Mouse (Mus musculus): ENCODE results near the gene Col18a1.

Gene Col18a1

DNA sequence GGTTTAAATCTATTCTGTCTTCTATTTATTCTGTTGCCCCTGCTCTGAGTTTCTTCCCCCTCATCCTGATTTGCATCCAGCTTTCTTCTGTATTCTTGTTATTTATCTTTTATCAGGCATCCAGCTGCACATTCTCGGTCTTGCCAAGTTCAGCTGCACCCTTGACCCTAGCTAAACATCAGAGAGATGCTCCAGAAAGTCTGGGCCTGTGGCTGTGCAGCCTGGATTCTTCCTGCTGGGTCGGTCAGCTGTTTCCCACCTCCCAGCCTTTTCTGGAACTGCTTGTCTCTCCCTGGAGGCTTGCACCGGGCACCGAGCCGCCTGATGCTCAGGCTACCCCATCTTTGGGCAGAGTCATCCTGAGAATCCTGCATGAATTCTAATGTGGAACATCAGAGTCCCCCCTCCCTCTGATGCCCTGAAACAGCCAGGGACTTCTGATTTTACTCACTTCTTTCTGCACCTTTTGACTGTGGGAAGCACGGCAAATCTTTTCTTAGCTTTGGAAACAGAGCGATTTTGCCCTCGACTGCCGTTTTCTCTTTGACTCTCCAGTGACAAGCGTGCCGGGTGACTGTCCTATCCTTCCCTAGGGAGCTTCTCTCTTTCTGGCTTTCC is 103.8 kb downstream of the Col18a1 start:
- no peak for DNase-seq (ENCODE audit: low spot score)

- DNase-seq (ENCODE audit: low spot score), result no peak
These were observed 104.9 kb downstream of the Col18a1 start for GRCm38 (mm10) chr10:77061426-77061825.

DNA sequence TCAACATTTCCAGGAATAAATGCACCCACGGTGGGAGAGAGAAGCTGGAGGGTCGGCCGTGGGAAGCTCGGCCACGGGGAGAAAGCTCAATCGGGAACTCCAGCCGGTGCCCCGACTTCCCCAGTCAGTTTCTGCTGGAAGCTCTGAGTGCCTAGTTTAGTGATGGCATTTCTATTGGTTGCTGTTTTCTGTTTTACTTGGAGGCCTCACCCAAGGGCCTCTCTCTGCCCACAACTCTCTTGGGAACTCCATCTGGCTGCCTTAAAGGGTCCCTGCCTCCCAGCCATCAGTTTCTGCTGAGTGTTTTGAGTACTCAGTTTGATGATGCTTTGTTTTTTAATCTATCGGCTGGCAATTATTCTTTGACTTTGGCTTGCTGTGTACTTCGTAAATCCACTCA is 109.6 kb downstream of the Col18a1 start:
- no peak for DNase-seq (ENCODE audit: low spot score)

GRCm38 (mm10) chr10:77048606-77049005 is 117.7 kb downstream of the Col18a1 start:
- DNase-seq (ENCODE audit: low spot score), result no peak

GRCm38 (mm10) chr10:77048196-77048595 is 118.2 kb downstream of the Col18a1 start:
- DNase-seq (ENCODE audit: low spot score), result no peak

DNA sequence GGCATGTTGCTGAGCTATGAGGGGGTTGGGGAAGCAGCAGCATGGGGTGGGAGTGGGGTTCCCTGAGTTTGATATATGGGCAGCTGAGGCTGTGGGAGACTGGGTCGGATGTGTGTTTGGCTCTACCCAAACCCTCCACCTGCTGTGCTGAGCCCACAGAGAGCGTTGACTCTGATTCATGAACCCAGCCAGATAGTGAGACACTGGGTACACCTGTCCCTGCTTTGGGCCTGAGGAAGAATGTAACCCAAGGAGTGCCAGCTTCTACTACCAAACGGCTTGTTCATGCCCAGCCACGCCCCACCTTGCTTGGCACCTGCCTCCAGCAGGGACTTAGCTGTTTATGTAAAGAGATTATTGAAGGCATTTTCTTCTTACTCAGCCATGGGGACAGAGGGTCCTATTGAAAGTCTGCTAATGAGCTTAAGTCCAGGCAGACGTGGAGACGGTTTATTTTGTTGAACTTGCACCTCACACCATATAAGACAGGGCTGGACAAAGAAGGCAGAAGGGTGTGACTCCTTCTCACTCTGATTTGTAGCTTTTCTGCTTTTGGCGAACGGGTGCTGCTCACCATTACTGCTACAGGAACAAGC is 127.7 kb downstream of the Col18a1 start:
- DNase-seq (ENCODE audit: low spot score), result no peak

DNA sequence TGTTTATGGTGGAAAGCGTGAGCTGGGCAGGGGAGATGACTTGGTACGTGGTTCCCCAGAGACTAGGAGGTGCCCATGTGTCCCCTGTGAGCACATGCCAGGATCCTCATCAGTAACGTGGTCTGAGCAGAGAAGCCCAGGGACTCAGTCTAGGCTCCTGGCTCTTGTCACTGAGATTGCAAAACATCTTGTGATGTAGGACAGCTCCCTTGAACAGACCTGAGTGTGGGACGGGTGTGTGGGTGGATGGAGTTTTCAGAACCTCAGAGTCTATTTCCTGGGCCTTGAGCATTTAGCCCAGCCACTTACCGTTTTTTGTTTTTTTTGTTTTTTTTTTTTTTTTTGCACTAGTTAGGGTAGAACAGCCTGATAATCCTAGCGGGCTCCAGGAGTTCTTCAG is 130.9 kb downstream of the Col18a1 start:
- DNase-seq (ENCODE audit: low spot score), result peak; percentile 42

- peak; percentile 65 for DNase-seq (ENCODE audit: low spot score)
These were observed 132.9 kb downstream of the Col18a1 start for GRCm38 (mm10) chr10:77033323-77034025.

DNA sequence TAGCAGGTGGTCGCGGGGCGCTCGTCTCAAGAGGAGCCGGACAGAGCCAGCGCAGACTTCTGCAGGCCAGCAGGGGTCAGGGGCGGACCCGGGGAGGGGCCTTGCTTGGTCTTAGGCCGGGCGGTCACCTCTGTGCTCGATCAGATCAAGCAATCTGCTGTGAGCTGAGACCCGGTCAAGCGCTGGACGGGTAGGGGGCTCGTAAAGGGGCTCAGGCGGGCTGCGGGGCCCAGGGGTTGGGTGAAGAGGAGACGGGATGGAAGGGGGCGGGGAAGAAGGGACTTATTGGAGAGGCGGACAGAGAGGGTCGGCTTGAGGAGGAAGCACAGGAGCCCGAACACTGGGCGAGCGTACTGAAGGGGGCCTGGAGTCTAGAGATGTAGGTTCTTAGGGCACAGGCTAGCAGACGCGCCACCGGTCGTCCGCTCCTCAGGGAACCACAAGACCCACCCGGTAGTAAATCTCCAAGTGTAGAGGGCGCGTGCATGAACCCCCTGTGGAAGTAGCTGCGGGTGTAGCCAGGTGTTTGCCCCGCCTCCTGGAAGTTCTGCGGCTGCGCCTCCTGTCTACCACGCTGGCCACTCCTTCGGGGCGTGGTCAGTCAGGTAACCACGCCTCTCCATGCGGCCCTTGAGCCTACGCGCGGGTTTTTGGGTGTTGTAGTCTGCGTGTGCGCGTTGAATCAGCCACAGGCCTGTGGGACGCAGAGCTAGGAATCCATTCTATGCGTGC is 133.6 kb downstream of the Col18a1 start:
- peak; percentile 96 for DNase-seq (ENCODE audit: low spot score)

DNA sequence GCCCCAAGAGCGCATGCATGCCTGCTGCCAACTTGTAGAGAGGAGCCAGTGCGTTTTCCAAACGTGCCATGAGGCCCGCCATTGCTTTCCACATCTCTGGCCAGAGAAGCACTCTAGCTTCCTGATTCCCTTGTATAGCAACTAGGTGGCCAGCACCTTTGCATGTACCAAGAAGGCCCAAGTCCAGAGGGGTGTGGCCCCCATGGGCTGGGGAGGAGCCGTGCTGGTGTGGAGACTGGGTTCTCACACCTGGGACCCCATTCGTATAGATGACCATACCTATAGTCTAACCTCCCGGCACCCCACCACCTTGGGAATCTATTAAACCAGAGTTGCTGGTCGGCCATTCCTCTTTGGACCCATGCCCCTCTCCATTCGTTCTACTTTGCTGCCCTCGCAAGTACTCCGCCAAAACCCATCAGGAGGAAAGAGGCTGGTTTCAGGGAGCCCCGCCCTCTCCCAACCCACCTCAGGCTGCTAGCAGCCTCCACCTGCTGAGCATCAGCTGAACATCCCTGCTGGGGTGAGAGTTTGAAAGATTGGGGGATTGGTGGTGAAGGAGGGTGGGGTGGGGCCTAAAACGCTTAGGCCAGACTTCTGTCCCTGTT is 134.5 kb downstream of the Col18a1 start, which contains the start of gene Slc19a1:
Slc19a1 (plus strand) TSS at position 474 of the 608 bp plus-strand sequence.
- DNase-seq (ENCODE audit: low spot score), result peak; percentile 12

DNA sequence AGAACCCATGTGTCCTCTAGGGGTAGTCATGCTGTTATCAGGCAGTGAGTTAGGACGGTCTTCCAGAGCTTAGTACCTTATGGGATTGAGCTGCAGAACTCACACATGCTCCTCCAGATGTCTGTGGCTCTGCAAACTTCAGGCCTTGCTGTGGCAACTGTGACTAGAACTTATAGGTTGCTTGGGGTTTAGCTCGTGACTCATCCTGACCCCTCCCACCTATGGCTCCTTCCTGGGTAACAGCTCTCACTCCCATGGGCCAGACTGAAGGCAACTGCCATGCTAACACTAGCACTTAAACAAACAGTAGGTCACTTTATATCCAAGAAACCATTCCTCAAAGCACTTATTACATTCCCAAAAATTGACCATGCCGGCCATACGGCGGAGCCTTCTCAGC is 135.7 kb downstream of the Col18a1 start:
- DNase-seq (ENCODE audit: low spot score), result no peak

DNA sequence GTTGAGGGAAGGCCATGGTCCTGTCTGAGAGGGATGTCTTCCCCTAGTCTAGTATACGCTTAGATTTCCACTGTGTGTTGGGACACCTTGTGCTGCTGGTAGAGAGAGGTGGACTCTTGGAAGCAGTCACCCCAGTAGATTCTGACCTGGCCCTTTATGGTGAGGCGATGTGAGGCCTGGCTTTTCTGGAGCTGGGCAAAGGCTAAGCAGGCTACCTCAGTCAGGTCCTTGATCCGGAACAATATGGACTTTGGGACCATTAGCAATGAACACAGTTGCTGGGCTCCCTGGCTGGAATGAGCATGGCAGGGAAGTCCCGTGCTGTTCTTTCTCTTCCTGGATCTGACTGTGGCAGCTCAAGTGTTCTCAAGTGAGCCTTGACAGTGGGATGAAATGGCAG is 136.6 kb downstream of the Col18a1 start:
- DNase-seq (ENCODE audit: low spot score), result no peak

DNA sequence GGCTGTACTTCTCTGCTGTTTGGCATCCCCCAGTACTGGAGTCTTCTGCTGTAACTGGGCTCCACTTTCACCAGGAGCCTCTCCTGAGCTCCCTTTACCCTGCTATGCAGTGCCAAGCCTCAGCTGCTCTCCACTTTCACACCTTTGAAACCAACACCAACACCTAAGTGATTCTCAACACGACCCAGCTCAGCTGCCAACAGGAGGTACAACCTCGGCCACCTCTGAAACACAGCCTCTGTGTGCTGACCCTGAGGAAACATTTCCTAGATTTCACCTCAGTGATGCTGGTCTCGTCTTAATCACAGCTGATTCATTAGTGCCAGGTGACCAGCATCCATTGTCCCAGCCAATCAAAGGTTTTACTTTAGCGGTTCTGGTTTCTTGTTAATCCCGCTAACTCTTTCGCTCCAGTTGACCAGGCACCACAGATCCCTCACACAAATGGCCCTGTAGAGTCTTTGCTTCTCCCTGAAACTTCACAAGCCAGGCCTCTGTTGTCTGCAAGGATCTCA is 137.5 kb downstream of the Col18a1 start:
- no peak for DNase-seq (ENCODE audit: low spot score)

GRCm38 (mm10) chr10:77026944-77027343 is 139.4 kb downstream of the Col18a1 start:
- no peak for DNase-seq (ENCODE audit: low spot score)

DNA sequence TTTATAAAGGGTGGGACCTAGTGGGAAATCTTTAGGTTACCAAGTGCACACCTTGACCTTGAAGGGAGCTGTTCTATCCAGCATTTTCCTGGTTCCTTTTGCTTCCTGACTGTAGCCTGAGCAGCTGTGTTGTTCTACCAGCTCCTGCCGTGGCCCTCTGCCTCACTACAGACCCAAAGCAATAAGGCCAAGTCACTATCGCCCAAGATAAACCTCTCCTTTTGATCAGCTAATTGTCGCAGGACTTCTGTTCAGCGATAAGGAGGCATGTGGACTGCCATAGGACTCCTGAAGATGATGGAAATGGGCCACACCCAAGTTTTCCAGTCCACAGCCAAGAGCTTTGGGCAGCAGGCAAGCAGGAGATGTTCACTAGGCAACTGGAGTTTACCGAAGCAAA is 142.1 kb downstream of the Col18a1 start:
- no peak for DNase-seq (ENCODE audit: low spot score)

GRCm38 (mm10) chr10:77022301-77023130 is 143.8 kb downstream of the Col18a1 start:
- DNase-seq (ENCODE audit: low spot score), result no peak

GRCm38 (mm10) chr10:77021399-77022052 is 144.8 kb downstream of the Col18a1 start:
- peak; percentile 85 for DNase-seq (ENCODE audit: low spot score)

DNA sequence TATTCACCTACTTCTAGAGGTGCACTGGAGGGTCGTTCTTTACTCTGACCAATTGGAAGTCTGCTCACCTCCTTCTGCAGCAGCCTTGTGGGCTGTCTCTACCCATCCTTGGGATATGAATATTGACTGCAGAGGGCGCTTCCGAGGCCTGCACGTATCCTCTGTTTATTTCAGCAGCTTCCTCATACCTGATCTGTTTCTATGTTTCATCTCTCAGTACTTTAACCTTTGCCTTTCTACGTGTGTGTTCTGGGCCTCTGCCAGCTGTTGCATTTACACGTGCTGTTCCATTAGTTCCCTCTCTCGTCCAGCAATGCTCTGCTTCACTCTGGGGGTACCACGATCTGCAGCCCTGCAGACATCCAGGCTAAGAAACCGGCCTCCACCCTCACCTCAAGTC is 148.7 kb downstream of the Col18a1 start:
- DNase-seq (ENCODE audit: low spot score), result no peak

DNA sequence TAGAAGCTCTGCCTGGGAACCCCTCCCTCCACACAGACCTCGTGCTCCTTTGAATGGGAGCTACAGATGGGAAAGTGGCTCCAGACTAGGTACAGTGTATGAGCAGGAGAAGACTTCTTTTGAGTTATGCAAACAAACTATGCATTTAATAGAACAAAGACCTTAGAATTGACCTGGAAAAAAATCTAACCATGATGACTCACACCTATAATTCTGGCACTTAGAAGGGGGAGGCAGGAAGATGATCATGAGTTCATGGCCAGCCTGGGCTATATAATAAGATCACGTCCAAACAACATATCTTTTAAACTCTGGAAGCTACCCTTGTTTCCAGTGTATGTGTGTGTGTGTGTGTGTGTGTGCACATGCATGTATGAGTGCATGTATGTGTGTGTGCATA is 149.3 kb downstream of the Col18a1 start:
- DNase-seq (ENCODE audit: low spot score), result no peak

DNA sequence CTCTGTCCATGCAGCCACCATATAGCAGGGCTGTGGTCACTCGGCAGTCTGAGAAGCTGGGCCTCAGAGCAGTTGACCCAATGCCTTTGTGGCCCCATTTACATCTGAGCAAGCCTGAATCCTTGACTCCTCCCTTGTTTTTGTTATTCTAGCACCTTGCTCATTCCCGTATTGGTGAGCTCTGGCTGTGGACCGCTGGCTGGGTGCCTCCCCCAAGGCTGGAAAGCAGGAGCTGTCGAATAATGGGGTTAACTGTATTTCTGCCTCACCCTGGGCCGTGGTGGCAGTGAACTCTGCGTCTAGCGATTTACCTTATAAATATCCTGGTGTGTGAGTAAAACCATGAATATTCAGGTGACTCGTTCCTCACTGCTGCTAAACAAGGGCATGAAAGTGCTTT is 149.8 kb downstream of the Col18a1 start:
- no peak for DNase-seq (ENCODE audit: low spot score)

GRCm38 (mm10) chr10:77016080-77016479 is 150.3 kb downstream of the Col18a1 start:
- DNase-seq (ENCODE audit: low spot score), result no peak

Data from layer of hippocampus, adult 11-12 months (tissue).